Mouse (Mus musculus): ENCODE measurements around the gene Kcnj4. TPM values are rescaled to one million over a fixed set of nuclear protein-coding genes. Genes with fewer than 3 reads are reported as not detected.

The Kcnj4 gene
- not detected in 2 replicates for polyA plus RNA-seq (2012; ENCODE audit: low replicate concordance)

DNA sequence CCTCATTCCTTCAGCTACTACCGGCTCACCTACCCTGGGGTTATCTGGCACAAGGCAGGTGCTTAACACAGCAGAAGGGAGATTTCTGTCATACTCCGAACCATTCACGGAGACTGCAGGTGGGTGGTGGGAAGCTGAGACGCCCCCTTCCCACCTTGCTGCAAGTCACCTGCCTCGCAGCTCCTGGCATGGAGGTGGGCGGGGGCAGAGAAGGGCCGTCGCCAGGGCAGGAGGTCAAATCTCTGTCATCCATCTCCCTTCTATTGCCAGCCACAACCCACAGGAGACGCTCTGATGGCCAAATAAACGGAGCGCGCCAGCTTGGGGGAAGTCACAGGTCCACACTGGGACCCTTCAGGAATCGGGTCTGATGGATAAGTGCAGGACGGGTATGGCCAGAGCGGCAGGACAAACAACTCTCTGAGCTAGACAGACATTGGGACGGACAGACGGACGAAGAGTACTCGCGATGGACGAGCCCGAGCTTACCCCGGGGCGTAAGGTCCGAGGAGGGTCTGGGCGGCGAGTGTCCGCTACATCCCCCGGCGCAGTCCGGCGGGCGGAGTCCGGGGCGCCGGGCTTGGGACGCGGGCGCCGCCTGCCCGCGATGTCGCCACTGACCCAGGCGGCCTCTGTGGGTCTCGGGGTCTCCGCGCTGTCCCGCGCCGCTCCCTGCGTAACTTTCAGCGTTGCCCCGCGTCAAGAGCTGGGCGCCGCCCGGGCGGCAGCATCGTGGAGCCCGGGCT is at the start of gene Kcnj4:
Kcnj4 (minus strand) TSS at position 535 of the 746 bp plus-strand sequence.

DNA sequence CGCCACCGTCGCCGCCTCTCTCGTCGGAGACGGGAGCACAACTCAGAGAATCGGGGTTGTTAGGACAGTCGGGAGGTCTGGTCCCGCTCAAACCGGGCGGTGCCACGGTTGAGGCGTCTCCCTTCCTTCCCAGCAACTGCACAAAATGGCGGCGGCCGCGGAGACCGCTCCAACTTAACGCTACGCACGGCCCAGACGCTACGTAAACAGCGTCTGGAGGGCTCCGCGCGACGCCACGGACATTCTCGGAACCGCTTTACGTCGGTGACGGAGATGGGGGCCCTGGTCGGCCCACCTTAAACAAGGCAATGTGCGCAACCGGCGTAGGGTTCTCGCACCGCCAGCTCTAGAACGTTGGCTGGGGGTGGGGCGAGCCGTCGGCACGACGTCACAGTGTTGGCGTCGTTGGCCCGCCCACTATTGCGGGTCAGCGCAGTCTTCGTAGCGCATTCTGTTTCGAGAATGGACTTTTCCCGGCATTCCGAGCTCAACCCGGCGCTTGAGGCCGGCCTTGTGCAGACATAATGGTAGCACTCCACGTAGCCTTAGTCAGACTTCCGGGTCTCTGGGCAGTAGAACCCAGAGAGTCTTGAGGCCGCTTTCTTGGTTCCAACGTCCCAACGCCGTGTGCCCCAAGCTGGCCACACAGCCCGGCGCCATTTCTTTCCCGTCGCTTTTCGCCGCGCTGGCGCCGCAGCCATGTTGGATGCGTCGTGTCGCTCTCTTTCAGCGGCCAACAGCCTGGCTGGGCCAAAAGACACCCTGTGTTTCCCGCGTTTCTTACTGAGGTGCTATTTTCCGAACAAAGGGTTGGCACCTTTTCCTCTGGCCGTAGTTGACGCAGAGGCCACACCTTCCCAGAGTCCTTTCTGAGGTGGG is 41.6 kb upstream of the Kcnj4 start, which contains the start of gene Ddx17:
Ddx17 (minus strand) TSS at position 332 of the 879 bp plus-strand sequence.

DNA sequence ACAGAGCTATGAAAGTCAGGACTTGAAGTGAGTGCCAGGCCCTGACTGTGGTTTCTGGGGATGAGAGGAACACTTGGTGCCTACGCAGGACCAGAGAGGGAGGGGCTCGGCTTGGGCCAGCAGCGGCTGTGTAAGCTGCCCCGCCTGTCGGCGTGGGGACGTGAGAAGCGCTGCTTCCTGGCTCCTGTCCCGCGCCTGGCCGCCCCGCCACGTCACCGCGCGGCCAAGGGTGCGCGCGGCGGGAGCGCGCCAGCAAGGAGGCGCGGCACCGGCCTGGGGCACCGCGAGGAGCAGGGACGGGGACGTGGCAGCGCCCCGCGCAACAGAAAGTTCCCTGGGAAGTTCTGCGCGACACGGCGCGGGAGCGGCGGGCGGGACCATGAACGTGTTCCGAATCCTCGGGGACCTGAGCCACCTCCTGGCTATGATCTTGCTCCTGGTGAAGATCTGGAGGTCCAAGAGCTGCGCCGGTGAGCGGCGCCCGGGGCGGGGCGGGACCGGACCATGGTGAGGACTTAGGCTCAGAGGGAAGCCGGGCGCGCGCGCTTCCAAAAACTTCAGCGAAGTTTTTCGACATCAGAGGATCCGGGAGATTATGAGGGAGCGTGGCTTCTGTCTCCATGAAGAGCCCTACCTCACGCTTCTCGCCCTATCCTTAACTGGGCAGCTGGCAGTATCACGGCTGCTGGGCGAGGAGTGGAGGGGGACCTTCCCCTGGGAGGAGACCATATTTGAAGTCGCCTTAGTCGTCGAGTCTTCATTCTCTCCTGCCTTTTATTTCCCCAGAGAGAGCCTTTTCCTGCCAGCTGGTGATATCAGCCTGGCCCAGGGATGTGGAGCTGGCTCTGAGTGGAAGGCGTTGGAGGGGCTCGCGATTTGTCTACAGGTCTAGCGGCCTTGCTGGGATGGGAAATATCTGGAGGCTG is 11.4 kb upstream of the Kcnj4 start, which contains the start of gene Kdelr3:
Kdelr3 (plus strand) TSS at position 241 of the 926 bp plus-strand sequence.

DNA sequence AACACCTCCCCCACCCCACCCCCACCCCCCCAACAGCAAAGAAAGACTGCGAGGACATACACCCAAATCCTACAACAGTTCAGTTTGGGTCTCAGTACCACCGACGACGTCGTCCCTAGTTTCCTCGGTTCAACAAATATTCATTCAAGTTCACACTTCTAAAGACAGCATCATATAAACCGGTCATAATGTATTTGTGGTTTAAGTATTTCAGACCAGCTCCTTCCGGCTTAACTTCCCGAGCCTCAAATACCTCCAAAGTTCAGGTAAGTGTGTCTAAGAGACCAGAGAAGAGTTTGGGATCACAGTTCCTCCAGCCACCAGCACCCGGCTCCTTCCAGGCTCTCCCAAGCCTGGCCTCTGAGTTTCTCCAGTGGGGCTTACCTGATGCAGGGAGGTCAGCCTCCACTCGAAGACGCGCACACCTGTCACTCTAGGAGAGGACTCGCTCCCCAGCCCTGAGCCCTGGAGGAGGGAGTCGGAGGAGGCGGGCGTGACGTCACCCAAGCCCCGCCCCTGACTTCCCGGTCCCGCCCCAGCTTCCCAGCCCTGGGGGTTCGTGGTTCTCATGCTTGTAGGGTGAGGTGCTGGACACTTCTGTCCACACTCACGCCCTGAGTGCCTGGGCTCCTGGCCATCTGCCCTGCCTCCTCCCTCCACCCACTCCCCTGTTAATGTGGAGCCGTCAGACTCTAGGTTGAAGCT is 49.8 kb downstream of the Kcnj4 start, which contains the start of gene Csnk1e:
Csnk1e (minus strand) TSS at position 461 of the 705 bp plus-strand sequence.

Other genes with a start within 250 kb of the Kcnj4 start
- gene Baiap2l2, start 219.7 kb downstream of the Kcnj4 start, polyA plus RNA-seq (2012; ENCODE audit: low replicate concordance): 0.15 and 0.98 TPM in 2 replicates
- gene Pla2g6, start 176.9 kb downstream of the Kcnj4 start, polyA plus RNA-seq (2012; ENCODE audit: low replicate concordance): 21.1 and 30.1 TPM in 2 replicates
- gene Maff, start 158.6 kb downstream of the Kcnj4 start, polyA plus RNA-seq (2012; ENCODE audit: low replicate concordance): 0.83 and 3.1 TPM in 2 replicates
- gene Tmem184b, start 101.7 kb downstream of the Kcnj4 start, polyA plus RNA-seq (2012; ENCODE audit: low replicate concordance): 128 and 258 TPM in 2 replicates
- 35.8 and 87.8 TPM in 2 replicates for gene Csnk1e, start 49.7 kb downstream of the Kcnj4 start, polyA plus RNA-seq (2012; ENCODE audit: low replicate concordance)
- gene Kdelr3, start 11.2 kb upstream of the Kcnj4 start, polyA plus RNA-seq (2012; ENCODE audit: low replicate concordance): 0.08 TPM in 1 of 2 replicates, not detected in the other
- gene Ddx17, start 41.5 kb upstream of the Kcnj4 start, polyA plus RNA-seq (2012; ENCODE audit: low replicate concordance): 92.9 and 168 TPM in 2 replicates
- not detected in 2 replicates for gene Dmc1, start 99.9 kb upstream of the Kcnj4 start, polyA plus RNA-seq (2012; ENCODE audit: low replicate concordance)
- gene Fam227a, start 153.7 kb upstream of the Kcnj4 start, polyA plus RNA-seq (2012; ENCODE audit: low replicate concordance): 0.11 and 0.62 TPM in 2 replicates
- gene Cby1, start 154.0 kb upstream of the Kcnj4 start, polyA plus RNA-seq (2012; ENCODE audit: low replicate concordance): 33.7 and 37.4 TPM in 2 replicates
- 59.5 and 61.4 TPM in 2 replicates for gene Tomm22, start 165.6 kb upstream of the Kcnj4 start, polyA plus RNA-seq (2012; ENCODE audit: low replicate concordance)
- gene Josd1, start 182.7 kb upstream of the Kcnj4 start, polyA plus RNA-seq (2012; ENCODE audit: low replicate concordance): 11.0 and 24.6 TPM in 2 replicates
- 74.4 and 157 TPM in 2 replicates for gene Gtpbp1, start 185.6 kb upstream of the Kcnj4 start, polyA plus RNA-seq (2012; ENCODE audit: low replicate concordance)
- gene Sun2, start 237.3 kb upstream of the Kcnj4 start, polyA plus RNA-seq (2012; ENCODE audit: low replicate concordance): 323 and 388 TPM in 2 replicates